Mouse (Mus musculus) spleen, adult 18-20 months (tissue): ENCODE data around the gene Nell2.

Experiments
- DNase-seq, 2 experiments: peaks; one replicate each; pipeline ENCODE4 v3.0.0; 2022; ENCODE audit warnings: mixed read lengths in 2 of 2

The Nell2 gene

DNA sequence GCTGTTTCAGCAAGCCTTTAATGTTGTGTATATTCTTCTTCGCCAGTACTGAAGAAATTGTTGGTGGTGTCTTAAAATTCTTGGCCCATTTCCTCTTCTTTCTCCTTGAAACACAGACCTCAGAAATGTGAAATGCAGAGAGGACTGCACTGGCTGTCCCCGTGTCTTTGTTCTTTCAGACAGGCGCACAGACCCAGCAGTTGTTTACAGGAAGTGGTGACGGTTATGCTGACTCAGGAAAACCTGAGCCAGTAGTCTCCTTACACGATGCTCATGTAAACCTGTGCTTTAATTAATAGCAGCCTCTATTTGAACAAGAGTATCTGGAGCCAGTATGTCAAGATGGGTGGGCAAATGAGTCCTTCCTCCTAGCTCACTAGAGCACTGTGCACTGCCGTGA, 61.2 kb downstream of the Nell2 start:
- no peak for DNase-seq

DNA sequence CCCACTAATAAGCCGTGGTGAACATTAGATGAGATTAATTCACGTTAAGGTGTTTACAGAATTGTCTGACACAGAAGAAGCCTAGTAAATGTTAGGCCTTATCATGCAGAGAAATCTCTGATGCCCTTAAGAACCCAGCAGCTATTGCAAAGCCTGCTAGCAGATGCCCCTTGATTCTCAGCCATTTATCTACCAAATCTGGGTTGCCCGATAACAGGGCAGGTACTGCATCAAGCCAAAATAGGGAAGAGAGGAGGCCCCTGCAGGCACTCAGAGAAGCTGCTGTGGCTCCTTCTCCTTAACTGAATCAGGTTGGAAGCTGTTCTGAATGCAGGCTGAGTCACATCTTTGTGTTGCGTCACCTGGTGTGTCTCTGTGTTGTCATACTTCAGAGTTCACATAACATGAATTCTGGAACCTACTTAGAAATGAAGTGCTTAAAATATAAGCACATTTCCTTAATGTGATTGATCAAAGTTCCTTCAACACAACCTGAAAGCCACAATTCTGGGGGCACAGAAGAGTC, 68.3 kb downstream of the Nell2 start:
- DNase-seq = no peak

DNA sequence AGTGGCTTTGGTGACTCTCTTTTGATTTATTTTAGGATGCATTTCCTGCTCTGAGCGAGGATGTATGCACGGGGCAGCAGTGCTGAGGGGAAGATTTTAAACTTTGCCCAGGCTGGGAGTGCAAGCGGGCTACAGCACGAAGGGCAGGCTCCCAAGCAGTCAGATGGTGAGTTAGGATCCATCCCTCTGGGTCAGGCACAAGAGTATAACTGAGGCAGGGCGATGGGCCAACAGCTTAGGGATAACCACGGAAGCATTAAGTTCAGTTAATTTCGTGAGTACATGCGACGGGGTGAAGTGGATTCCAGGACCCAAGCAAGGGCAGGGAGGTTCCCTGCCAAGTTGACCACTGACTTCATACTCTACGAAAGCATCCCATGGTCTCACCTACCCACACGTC, 83.8 kb downstream of the Nell2 start:
- no peak for DNase-seq

DNA sequence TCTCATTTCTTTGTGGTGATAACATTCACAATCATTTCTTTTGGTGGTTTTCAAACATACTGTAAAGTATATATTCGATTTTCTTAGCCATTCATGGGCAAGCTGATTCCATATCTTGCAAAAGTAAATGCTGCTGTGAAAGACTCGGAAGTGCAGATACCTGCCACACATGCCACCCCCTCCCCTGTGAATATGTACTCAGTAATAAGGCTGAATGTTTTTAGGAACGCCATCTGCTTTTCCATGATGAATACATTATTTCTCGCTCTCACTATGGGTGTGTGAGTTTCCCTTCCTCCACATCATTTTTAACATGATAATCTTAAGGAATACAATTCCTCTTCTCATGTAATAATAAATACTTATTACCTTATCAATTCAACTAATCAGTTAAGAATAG, 90.6 kb downstream of the Nell2 start:
- no peak for DNase-seq

DNA sequence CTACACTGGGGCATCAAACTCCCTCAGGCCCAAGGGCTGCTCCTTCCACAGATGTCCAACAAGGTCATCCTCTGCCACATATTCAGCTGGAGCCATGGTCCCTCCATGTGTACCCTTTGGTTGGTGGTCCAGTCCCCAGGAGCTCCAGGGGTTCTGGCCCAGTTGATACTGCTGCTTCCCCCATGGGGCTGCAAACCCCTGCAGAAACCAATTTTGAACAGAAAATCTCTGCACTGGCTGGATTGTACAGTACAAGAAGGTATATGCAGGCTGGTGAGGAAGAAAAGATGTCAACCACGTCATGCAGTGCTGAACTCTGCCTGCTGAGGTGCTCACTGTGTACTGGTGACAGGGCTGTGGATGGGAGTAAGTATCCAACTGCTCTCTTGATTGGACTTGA, 92.1 kb downstream of the Nell2 start:
- no peak for DNase-seq

DNA sequence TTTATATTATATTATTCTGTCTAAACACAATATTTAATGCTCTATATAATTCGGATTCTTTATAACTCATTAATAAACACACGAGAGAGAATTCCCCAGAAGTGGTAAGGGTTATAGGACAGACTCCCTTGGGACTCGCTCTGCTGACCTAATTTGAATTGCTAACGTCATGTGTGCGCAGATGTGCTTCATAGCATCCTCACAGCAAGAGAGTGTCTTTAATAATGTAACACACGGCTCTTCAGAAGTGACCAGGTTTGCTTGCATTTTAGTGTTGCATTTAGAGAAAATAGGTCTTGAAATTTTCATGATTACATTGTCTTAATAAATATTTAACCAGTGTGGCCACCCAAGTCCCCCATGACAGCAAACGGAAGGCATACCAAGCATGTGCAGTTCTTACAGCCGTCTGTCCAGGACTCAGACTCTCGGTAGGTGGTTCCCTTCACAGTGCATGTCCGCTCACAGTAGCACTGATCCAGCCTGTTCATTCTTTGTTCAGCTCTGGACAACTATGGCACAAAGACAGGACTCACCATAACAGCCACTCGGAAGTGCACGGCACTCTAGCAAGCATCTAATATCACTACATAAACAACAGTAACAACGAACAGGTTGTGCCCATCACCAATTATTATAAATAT, 97.1 kb downstream of the Nell2 start:
- no peak for DNase-seq

DNA sequence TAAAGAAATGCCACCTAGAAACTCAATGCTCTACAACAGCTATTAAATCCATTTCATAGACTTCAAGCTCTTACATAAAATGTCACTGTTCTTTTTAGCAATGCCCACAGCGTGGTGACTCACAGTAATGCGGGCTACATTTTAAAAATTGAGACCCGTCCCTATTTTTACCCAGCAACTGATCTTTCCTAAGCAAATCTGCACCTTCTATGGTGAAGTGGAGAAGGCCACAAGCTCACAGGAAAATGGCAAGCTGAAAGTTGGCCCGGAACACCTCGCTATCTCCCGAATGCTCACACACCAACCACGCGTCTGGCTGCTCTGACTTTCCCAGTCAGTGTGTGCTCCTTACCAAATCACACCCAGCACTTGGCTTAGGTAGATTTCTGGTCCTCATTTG, 98.4 kb downstream of the Nell2 start:
- no peak for DNase-seq

DNA sequence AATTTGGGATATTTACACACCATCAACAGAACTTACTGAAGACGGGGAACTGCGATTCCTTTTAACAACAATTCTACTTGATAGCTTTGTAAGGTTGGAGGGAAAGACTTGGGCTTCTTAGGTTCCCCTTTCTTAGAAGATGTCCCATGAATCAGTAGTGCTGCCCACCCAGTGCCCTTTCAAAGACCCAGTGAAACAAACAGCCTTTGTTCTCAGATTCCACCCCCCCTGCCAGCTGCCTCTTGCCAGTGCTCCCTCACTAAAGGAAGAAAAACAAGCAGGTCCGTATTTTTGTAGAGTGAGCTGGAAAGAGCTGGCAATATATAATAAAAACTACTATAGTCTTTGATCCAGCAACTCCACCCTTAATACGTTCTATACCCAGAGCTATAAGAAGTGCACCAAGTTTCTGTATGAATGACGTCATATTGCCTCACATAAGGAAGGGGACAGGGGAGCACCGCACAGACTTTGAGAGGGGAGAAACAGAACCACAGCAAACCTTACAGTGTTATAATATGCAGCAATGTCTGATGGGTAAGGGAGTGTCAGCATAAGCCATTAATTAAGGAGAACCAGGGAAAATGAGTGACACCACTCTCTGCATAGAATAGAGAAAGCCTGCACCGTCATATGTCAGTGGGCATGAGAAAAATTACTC, 100.2 kb downstream of the Nell2 start:
- DNase-seq = no peak

DNA sequence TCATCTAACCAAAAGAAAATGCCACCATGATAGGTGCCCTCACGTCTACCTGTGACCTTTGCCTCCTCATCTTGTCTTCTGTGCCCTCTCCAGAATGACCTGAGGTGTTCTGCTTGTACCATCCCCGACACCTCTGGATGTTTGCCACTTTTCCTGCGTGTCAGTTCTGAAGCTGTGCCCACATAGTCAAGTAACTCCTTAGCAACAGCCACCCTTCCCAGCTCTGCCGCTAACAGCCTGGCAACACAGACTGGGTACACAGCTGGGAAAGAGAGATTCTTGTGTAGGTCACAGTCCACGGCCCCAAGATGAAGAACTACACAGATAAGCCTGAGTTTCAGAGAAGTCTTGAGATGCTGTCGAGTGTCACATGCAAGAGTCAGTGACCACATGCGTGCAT, 103.3 kb downstream of the Nell2 start:
- DNase-seq = no peak

DNA sequence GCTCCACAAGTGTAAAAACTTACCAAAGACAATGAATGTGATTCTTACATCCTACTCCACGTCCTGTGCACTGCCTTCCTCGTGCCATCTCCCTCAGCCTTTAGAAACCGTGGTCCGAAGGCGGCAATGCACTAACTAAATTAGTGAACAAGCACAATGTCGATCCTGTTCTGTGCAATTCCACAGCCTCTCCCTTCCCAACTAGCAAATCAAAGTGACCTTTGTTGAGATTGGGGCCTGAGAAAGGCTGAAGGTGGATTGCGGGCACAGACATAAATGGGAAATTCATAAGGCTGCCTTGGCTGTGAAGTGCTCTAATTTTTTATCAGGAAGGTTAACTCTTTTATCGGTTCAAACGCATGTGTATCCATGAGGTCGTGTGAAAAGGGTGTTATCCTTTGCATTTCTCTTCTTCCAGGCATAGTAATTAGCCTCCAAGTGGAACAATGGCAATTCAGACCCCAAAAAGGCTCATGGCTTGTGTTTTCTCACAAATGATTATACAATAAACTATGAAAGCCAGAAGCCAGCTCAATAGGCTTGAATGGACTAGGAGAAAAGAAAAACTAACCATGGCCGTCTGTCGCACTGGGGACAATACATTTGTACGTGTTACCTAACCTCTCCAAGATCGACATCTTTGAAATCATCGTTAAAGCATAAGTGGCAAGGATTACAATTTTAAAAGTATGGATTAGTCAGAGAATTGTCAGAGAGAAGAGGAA, 106.0 kb downstream of the Nell2 start:
- DNase-seq = no peak

DNA sequence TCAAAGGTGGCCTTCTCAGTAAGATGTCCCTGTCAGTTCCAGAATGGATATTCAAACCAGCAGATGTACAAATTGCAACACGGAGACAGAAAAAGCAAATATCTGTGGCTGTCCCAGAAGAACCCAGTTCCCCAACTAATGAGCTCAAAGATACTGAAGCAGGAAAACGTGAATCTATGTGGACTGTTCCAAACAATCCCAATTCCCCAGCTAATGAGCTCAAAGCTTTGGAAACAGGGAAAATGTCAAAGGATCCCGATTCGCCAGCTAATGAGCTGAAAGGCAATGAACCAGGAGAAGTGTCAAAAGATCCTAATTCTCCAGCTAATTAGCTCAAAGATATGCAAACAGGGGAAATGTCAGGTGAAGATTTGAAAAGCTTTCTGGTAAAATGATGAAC, 109.7 kb downstream of the Nell2 start:
- no peak for DNase-seq

DNA sequence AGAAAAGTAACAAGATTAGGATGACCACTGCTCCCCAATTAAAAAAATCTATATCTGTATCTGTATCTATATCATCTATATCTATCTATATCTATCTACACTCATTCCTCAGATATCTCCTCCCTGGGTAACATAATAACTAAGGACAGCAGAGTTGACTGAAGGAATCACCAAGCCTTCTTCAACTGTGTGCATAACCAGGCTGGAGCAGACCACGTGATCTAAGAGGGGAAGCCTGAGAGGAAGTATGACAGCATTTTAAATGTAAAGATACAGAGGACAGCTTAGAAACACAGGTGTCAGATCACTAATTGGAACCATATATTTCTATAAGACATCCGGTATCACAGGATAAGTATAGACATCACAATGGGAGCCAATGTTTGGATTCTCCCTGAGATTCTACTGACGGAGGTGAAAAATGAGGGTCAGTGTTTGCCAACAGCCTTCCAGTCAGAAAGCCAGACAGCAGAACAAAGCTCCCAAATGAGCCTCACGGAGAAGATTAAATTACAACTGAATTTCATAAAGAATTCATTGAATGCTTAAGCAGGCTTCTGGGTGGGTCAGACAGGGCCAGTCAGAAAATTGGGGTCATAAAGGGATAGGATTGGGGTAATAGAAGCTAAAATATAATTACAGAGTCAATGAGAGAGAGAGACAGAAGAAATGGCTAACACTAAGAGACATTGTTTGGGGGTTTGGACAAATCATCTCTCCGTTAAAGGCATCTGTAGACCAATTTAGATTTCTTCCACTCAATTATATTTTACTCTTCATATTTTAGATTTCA, 116.2 kb downstream of the Nell2 start:
- DNase-seq = no peak

DNA sequence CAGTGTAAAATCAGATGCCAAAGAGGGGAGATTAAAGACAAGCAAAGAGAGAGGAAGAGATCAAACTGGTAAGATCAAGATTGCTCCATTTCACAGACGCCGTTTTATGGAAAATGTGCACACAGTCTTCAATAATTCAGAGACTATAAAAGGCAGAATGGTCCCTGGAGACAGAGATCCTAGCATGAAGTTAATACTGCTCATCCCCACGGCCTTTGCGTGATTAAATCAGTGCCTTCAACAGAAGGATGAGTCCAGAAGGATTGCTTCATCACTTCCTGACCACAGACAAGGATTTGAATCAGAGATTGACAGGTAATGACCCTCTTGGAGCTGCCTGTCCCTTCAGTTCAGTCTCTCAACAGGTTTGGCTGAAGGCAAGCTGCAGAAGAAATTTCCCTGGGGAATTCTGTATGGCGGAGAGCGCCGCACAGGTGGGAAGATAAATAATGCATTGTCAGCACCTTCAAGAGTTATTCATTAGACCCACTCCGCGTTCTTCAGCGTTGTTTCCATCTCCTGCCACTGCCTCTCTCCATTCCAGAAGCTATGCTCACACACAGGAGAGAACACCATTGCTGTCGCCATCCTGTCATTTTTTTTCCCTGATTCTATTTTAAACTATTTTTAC, 118.0 kb downstream of the Nell2 start:
- DNase-seq = no peak

DNA sequence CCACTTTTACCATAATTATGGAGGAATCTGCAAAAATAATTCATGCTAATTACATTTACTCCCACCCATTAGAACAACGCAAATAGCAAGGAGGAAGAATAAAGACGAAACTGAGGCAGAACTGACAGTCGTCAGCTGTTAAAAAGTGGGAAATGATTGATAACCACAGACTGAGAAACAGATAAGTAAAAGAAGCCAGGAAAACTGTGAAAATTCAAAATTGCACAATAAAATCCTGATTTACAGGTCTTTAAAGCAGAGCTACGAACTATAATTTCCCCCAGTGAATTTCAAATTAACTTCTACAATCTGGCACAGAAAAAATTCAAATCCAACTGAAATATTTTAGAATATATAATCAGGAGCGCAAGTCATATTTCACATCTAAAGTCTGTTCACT, 138.0 kb downstream of the Nell2 start:
- no peak for DNase-seq

DNA sequence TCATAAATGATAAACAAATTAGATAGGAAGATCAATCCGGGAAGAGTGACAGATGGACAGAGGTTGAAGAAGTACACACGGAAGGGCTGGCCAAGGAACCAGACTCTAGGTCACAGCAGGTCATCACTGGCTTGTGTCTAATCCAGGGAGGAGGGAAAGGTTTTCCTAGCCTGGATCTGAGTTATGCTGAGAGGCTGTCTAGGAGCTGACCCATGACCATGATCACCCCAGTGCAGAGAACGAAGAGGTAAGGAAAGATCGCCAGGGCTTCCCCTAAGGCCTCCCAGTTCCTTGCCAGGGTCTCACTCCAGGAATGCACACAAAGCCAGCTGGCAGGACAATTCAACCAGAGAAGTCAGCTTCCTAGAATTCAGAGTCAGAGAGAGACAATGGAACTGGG, 139.4 kb downstream of the Nell2 start:
- DNase-seq = no peak

DNA sequence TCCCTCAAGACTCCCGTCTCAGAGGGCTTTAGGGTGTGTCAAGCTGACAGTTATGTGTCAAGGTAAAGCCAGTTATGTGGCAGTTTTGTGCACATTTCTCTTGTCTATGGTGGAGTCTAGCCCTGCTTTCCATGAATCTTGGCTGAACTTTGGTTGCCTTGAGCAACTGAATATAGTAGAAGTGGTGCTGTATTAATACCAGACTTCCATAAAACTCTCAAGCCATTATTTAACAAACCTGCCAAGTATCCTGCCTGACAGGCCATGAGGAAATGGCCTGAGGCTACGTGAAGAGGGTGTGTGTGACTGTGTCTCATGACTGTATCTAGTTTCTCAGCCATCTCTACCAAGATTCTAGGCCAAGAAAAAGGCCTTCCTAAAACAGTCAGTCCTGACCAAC, 147.5 kb downstream of the Nell2 start:
- no peak for DNase-seq

DNA sequence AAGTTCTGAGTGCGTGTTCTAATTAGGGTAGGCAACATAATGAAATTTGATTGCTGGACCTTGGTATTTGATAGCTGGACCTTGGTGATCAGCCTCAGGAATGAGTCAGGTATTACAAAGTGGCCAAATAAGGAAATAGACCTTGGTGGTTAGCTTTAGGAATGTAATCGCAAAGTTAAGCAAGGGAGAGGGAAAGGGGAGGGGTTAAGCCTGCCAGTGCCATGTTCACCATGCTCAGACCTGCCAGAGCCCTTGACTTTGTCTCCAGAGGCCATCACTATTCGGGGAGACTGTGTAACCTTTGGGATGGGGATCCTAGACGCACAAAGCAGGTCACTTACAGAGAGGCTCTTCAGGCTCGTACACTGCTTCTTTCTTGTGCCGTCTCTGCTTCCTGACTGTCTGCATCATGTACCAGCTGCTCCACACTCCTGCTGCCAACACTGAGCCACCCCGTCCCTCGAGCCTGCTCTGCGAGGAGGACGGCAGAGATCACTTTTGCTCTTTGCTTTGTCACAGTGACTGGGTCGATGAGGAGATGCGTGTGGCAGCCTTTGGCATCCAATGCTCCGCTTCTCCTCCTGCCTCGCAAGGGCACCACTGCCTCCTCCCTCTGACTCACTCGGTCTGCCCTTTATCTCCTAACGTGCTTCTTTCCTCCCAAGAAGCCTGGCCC, 157.5 kb downstream of the Nell2 start:
- no peak for DNase-seq

DNA sequence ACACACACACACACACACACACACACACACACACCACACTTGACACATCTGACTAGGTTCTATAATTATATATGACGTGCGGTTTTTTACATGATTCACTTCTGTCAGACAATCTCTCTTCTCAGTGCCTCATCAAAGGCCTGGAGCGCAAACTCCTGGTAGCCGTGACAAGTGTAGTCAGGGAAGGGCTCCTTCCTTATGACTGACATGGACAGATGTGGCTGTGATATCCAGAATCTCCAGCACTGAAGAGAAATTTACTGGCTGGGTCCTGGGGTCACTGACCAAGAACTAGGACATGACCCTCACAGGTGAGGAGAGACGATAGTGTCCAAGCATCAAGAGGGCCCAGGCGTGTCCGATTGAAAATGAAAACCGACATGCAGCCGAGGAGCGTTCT, 160.2 kb downstream of the Nell2 start:
- DNase-seq = no peak

DNA sequence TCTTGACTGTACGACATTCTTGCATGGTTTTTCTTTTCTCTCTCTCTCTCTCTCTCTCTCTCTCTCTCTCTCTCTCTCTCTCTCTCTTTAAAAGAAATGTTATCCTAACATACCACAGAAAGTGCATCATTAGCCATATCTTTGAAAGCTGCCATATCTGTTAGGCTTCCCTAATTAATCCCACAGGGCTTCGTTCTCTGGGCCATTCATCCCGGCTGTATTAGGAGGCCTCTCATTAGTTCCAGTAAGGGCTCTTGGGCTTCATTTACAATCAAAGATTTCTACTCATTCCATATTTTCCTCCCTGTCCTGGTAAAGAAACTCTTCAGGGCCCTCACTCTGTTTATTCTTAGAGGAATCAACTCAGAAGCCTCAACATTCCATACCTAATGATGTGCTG, 161.9 kb downstream of the Nell2 start:
- DNase-seq = no peak

DNA sequence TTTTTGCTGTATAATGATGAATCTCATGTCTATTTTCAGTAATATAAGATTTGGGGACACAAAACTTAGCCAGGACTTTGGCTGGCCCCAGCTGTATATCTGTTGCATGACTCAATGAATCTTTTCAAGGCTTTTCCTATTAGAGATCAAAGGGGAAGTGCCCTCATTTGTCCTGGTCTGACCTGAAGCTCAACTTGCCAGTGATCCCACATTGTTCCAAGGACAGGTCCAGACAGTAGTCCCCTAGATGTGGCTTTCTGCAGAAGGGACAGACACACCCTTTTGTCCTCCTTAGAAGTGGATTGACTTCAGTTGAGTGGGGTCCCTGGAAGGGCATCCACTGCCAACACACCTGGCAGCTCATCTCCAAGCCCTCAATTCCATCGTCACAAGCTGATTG, 173.6 kb downstream of the Nell2 start:
- DNase-seq = no peak

DNA sequence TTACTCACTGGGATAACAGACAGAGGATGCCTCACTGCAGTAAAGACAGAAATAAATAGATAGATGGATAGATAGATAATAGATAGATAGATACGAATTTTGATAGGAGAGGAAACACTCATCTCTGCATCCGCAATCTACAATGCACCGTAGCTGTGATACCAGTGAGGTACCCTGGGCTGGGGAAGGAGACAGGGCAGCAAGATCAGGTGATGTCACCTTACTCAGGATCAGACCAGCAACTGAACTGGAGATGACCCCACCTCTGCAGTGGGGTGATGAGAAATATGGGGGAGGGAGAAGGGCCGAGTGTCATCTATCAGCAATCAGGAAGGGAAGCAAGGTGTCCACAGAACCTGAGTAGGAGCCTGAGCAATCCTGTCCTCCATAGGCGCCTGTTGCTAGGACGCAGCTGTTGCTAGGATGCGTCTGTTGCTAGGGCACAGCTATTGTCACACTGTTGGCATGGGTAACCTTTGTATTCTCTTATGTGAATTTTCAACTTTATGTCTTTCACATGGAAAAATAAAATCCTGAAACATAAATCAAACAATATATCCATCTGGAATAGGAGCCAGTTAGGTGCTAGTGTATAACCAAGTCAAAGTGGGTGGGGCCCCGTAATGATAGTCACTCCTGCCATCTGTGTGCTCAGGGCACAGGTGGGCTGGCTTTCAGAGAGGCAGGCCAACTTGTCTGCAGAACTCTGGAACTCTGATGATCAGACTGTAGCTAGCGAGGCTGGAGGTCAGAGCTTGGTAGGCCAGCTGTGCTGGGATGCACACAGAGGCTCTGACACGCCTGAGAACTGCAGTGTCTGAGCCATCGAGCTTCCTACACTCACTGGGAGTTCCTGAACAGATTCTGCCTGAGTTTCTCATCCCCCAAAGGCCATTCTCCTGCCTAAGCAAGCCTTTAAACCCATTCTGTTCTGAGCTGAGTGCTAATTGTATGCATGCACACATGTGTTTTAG, 193.7 kb downstream of the Nell2 start:
- DNase-seq = no peak
